Mouse (Mus musculus) T-cell, adult 2 months (primary cell): ENCODE results near the gene Tnr.

Experiments used
- DNase-seq: peaks from one replicate; pipeline ENCODE4 v3.0.0; 2022; ENCODE audit warnings: low spot score

Gene Tnr

GRCm38 (mm10) chr1:159523578-159523977 lies at the start of gene Tnr:
TSS of gene Tnr (plus strand) at chr1:159523769.
- DNase-seq: peak; percentile 1

GRCm38 (mm10) chr1:159489853-159490435 lies 33.6 kb upstream of the Tnr start:
- DNase-seq: no peak

GRCm38 (mm10) chr1:159492536-159492935 lies 31.0 kb upstream of the Tnr start:
- no peak for DNase-seq

- DNase-seq: no peak
These were observed 29.7 kb upstream of the Tnr start for GRCm38 (mm10) chr1:159493720-159494499.

- DNase-seq: no peak
These were observed 25.3 kb upstream of the Tnr start for GRCm38 (mm10) chr1:159498236-159498635.

GRCm38 (mm10) chr1:159499806-159500460 lies 23.6 kb upstream of the Tnr start:
- no peak for DNase-seq

GRCm38 (mm10) chr1:159501911-159502310 lies 21.7 kb upstream of the Tnr start:
- no peak for DNase-seq

GRCm38 (mm10) chr1:159510667-159511066 lies 12.9 kb upstream of the Tnr start:
- no peak for DNase-seq

- no peak for DNase-seq
These were observed 5.9 kb upstream of the Tnr start for GRCm38 (mm10) chr1:159517647-159518046.

- no peak for DNase-seq
These were observed 4.4 kb upstream of the Tnr start for GRCm38 (mm10) chr1:159519206-159519605.

- DNase-seq: no peak
These were observed 500 bp upstream of the Tnr start for GRCm38 (mm10) chr1:159523069-159523468.

GRCm38 (mm10) chr1:159524051-159524549 lies 531 bp downstream of the Tnr start:
- no peak for DNase-seq

- DNase-seq: no peak
These were observed 9.4 kb downstream of the Tnr start for GRCm38 (mm10) chr1:159532841-159533569.

- DNase-seq: no peak
These were observed 12.0 kb downstream of the Tnr start for GRCm38 (mm10) chr1:159535582-159535981.

GRCm38 (mm10) chr1:159537541-159537940 lies 14.0 kb downstream of the Tnr start:
- DNase-seq: no peak

- no peak for DNase-seq
These were observed 14.5 kb downstream of the Tnr start for GRCm38 (mm10) chr1:159538076-159538475.

GRCm38 (mm10) chr1:159545470-159546145 lies 22.0 kb downstream of the Tnr start:
- no peak for DNase-seq

GRCm38 (mm10) chr1:159551036-159551435 lies 27.5 kb downstream of the Tnr start:
- DNase-seq: no peak

GRCm38 (mm10) chr1:159551591-159552442 lies 28.2 kb downstream of the Tnr start:
- DNase-seq: no peak

- no peak for DNase-seq
These were observed 38.0 kb downstream of the Tnr start for GRCm38 (mm10) chr1:159561616-159562015.

- no peak for DNase-seq
These were observed 41.6 kb downstream of the Tnr start for GRCm38 (mm10) chr1:159565129-159565528.
